Mouse (Mus musculus): ENCODE results near the gene Olfr1443. TPM values are rescaled to one million over a fixed set of nuclear protein-coding genes. Genes with fewer than 3 reads are reported as not detected.
"Not testable (repeated sequence)": the region's sequence is repeated elsewhere in the genome, so short reads cannot be mapped to it uniquely, and the experiment has no call there.

Gene Olfr1443
- polyA plus RNA-seq (2014; fragmentation: Nextera tagmentation; extraction: Ambion mirVana), result not detected in 2 replicates

DNA sequence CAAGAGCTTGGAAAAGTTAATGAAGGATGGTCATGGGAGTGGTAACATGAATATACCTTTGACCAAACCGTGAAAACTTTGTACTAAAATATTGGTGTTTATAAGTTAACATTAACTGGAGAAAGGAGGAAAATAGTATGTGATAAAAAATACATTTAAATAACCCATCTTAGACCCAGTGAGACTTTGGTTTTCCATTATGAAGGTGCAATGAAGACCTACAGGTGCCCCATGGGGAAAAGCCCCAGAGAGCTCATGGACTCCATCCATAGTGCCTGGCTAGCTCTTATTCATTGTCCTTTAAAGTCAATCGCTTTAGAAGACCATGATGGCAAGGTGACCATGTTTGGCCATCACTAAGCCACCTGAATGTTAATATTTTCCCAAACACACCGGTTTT, at the start of gene Olfr1443:
Gene Olfr1443, plus strand, starts transcription at position 301 of the 400 bp plus-strand sequence.
- H3K4me3 ChIP-seq (ENCODE audit: low read depth, low read length), result no peak within 1 kb of the TSS
- H3K27ac ChIP-seq (ENCODE audit: low read length), result no peak within 1 kb of the TSS
- no peaks in the 10 kb centered on the region for H3K9me3 ChIP-seq (ENCODE audit: control insufficient read depth, low read depth, low read length)
- no peak within 1 kb of the TSS for H3K4me2 ChIP-seq (replicated peaks; ENCODE audit: low read depth, low read length)
- no peak for ATAC-seq (ENCODE audit: insufficient number of reproducible peaks, insufficient read depth, low FRiP score, low read depth)
- H3K4me1 ChIP-seq (ENCODE audit: control insufficient read depth, insufficient read depth, low read length), result no peaks in the 10 kb centered on the region
- no peaks in the 10 kb centered on the region for H3K27me3 ChIP-seq (ENCODE audit: control insufficient read depth, insufficient read depth, low read length)
- 65% methylated on average over 3 of the region's 3 CpGs for WGBS
- H3K9ac ChIP-seq (replicated peaks; ENCODE audit: low read depth, low read length), result no peak within 1 kb of the TSS
- H3K36me3 ChIP-seq (ENCODE audit: control insufficient read depth, insufficient read depth, low read length), result no peaks in the 10 kb centered on the region

DNA sequence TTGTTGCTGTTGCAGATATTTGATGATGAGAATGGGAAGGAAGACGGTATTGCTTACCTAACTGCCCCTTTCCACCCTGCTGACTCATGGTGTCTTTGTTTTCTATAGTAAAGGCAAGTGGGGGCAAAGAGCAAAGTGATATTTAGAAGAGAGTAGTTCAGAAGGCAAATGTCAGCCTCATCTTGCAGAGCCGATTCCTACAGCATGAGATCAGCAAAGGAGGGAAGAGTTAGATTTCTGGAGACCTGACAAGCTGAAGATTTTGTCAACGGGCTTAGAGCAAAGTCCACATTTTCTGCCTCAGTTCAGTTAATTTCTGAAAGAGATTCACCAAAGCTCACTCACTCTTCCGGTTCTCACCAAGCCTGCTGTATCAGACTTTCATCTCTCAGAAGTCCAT, 44.7 kb upstream of the Olfr1443 start, which contains the start of gene Glyat:
Gene Glyat, plus strand, starts transcription at position 133 of the 400 bp plus-strand sequence.
- H3K4me1 ChIP-seq (ENCODE audit: control insufficient read depth, insufficient read depth, low read length), result no peaks in the 10 kb centered on the region
- H3K9ac ChIP-seq (replicated peaks; ENCODE audit: low read depth, low read length), result no peak within 1 kb of the TSS
- no peak within 1 kb of the TSS for H3K4me3 ChIP-seq (ENCODE audit: low read depth, low read length)
- no peaks in the 10 kb centered on the region for H3K36me3 ChIP-seq (ENCODE audit: control insufficient read depth, insufficient read depth, low read length)
- no peak within 1 kb of the TSS for H3K27ac ChIP-seq (ENCODE audit: low read length)
- H3K27me3 ChIP-seq (ENCODE audit: control insufficient read depth, insufficient read depth, low read length), result no peaks in the 10 kb centered on the region
- no peak for ATAC-seq (ENCODE audit: insufficient number of reproducible peaks, insufficient read depth, low FRiP score, low read depth)
- no peak within 1 kb of the TSS for H3K4me2 ChIP-seq (replicated peaks; ENCODE audit: low read depth, low read length)
- 69% methylated on average over 4 of the region's 4 CpGs for WGBS
- no peaks in the 10 kb centered on the region for H3K9me3 ChIP-seq (ENCODE audit: control insufficient read depth, low read depth, low read length)

DNA sequence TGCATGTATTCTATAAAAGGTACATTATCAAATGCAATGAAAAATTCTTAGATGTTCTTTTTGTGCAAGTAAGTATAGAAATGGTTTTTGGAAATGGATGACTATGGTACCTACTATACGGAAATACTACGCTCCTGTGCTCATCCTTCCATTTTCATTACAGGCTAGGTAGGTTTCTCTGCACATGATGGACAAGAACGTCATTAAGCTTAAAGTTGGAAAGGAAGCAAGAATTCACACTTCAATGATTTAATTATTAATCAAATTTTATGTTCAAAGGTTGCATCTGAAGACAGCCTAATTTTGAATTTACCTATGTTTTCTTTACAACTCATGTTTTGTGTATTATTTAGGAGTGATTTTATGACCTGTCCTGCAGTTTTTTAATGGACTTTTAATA, 43.7 kb upstream of the Olfr1443 start:
- no peaks in the 10 kb centered on the region for H3K27me3 ChIP-seq (ENCODE audit: control insufficient read depth, insufficient read depth, low read length)
- 89% methylated on average over 3 of the region's 3 CpGs for whole genome bisulfite sequencing
- H3K4me2 ChIP-seq (replicated peaks; ENCODE audit: low read depth, low read length), result no peak overlapping the region
- no peaks in the 10 kb centered on the region for H3K9me3 ChIP-seq (ENCODE audit: control insufficient read depth, low read depth, low read length)
- no peaks in the 10 kb centered on the region for H3K4me1 ChIP-seq (ENCODE audit: control insufficient read depth, insufficient read depth, low read length)
- no peak overlapping the region for H3K9ac ChIP-seq (replicated peaks; ENCODE audit: low read depth, low read length)
- no peak overlapping the region for H3K4me3 ChIP-seq (ENCODE audit: low read depth, low read length)
- ATAC-seq (ENCODE audit: insufficient number of reproducible peaks, insufficient read depth, low FRiP score, low read depth), result no peak
- H3K36me3 ChIP-seq (ENCODE audit: control insufficient read depth, insufficient read depth, low read length), result no peaks in the 10 kb centered on the region
- no peak overlapping the region for H3K27ac ChIP-seq (ENCODE audit: low read length)

DNA sequence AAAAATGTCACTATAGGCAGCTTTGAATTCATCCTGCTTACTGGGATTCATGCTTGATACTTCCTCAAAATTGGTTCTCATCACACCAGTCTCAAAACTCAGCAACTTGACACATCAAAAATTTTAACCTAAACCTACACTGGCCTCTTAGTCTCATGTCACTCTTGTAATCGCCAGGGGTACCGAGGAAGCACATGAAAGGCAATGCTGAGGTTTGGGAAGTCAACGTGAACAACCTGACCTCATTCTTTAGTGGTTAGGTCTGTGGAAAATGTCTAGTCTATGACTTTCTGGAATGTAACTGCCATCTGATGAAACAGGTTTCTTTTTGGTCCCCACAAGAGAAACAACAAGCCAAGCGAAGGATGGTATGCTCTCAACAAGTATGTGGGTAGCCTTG, 42.9 kb upstream of the Olfr1443 start:
- no peak for ATAC-seq (ENCODE audit: insufficient number of reproducible peaks, insufficient read depth, low FRiP score, low read depth)
- H3K9ac ChIP-seq (replicated peaks; ENCODE audit: low read depth, low read length), result no peak overlapping the region
- no peak overlapping the region for H3K4me2 ChIP-seq (replicated peaks; ENCODE audit: low read depth, low read length)
- no peaks in the 10 kb centered on the region for H3K36me3 ChIP-seq (ENCODE audit: control insufficient read depth, insufficient read depth, low read length)
- H3K27me3 ChIP-seq (ENCODE audit: control insufficient read depth, insufficient read depth, low read length), result no peaks in the 10 kb centered on the region
- 78% methylated on average over 4 of the region's 4 CpGs for WGBS
- H3K4me3 ChIP-seq (ENCODE audit: low read depth, low read length), result no peak overlapping the region
- no peaks in the 10 kb centered on the region for H3K4me1 ChIP-seq (ENCODE audit: control insufficient read depth, insufficient read depth, low read length)
- H3K9me3 ChIP-seq (ENCODE audit: control insufficient read depth, low read depth, low read length), result no peaks in the 10 kb centered on the region
- no peak overlapping the region for H3K27ac ChIP-seq (ENCODE audit: low read length)

DNA sequence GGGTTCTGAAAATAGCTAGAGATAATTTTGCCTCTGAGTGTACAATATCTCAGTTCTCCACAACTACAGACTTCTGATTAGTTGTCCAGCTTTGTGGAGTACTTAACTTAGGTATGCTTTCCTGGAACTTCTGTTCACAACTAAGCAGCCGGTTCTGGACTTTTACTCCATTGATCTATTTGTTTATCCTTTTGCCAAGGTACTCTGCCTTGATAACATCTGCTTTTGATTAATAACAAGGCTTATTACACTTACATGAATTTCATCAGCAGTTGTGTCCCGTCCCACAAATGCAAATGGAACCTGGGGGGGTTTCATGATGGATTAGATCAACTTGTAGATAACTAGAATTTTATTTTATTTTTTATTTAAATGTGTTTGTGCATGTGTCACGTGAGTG, 41.0 kb upstream of the Olfr1443 start:
- Histone ChIP-seq H3K36me3 (ENCODE audit: control insufficient read depth, insufficient read depth, low read length) (no peaks in the 10 kb centered on the region), H3K9ac (replicated peaks; ENCODE audit: low read depth, low read length) (no peak overlapping the region), H3K4me3 (ENCODE audit: low read depth, low read length) (no peak overlapping the region), H3K4me2 (replicated peaks; ENCODE audit: low read depth, low read length) (no peak overlapping the region), H3K9me3 (ENCODE audit: control insufficient read depth, low read depth, low read length) (no peaks in the 10 kb centered on the region), H3K4me1 (ENCODE audit: control insufficient read depth, insufficient read depth, low read length) (no peaks in the 10 kb centered on the region), H3K27ac (ENCODE audit: low read length) (no peak overlapping the region), H3K27me3 (ENCODE audit: control insufficient read depth, insufficient read depth, low read length) (no peaks in the 10 kb centered on the region)
- no peak for ATAC-seq (ENCODE audit: insufficient number of reproducible peaks, insufficient read depth, low FRiP score, low read depth)
- WGBS, result 59% methylated on average over 3 of the region's 3 CpGs

GRCm38 (mm10) chr19:12638049-12638448, 39.9 kb upstream of the Olfr1443 start:
- Histone ChIP-seq H3K9ac (replicated peaks; ENCODE audit: low read depth, low read length) (no peak overlapping the region), H3K4me3 (ENCODE audit: low read depth, low read length) (no peak overlapping the region), H3K27ac (ENCODE audit: low read length) (no peak overlapping the region), H3K27me3 (ENCODE audit: control insufficient read depth, insufficient read depth, low read length) (no peaks in the 10 kb centered on the region), H3K4me2 (replicated peaks; ENCODE audit: low read depth, low read length) (no peak overlapping the region), H3K9me3 (ENCODE audit: control insufficient read depth, low read depth, low read length) (no peaks in the 10 kb centered on the region), H3K36me3 (ENCODE audit: control insufficient read depth, insufficient read depth, low read length) (no peaks in the 10 kb centered on the region), H3K4me1 (ENCODE audit: control insufficient read depth, insufficient read depth, low read length) (no peaks in the 10 kb centered on the region)
- no peak for ATAC-seq (ENCODE audit: insufficient number of reproducible peaks, insufficient read depth, low FRiP score, low read depth)
- WGBS, result 78% methylated on average over 1 of the region's 1 CpGs

DNA sequence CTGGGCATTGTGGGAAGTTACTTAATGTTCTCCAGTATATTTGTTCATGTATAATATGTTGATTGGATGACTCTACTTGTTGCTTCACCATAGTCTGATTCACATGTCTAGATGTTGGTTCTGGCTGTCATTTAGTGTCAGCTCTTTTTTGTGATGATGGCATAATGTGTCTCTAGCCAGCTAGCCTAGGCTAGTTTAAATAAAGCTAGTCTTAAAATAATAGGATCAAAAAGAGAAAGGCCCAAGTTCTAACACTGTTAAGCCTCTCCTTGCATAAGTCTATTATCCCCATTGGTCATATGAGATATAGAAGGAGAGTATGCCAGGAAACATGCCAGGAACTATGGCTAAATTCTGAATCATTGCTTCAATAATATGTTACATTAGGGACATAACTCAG, 28.4 kb upstream of the Olfr1443 start:
- Histone ChIP-seq H3K9ac (replicated peaks; ENCODE audit: low read depth, low read length) (no peak overlapping the region), H3K36me3 (ENCODE audit: control insufficient read depth, insufficient read depth, low read length) (no peaks in the 10 kb centered on the region), H3K27me3 (ENCODE audit: control insufficient read depth, insufficient read depth, low read length) (no peaks in the 10 kb centered on the region), H3K27ac (ENCODE audit: low read length) (no peak overlapping the region), H3K9me3 (ENCODE audit: control insufficient read depth, low read depth, low read length) (no peaks in the 10 kb centered on the region), H3K4me2 (replicated peaks; ENCODE audit: low read depth, low read length) (no peak overlapping the region), H3K4me3 (ENCODE audit: low read depth, low read length) (no peak overlapping the region), H3K4me1 (ENCODE audit: control insufficient read depth, insufficient read depth, low read length) (no peaks in the 10 kb centered on the region)
- no peak for ATAC-seq (ENCODE audit: insufficient number of reproducible peaks, insufficient read depth, low FRiP score, low read depth)

DNA sequence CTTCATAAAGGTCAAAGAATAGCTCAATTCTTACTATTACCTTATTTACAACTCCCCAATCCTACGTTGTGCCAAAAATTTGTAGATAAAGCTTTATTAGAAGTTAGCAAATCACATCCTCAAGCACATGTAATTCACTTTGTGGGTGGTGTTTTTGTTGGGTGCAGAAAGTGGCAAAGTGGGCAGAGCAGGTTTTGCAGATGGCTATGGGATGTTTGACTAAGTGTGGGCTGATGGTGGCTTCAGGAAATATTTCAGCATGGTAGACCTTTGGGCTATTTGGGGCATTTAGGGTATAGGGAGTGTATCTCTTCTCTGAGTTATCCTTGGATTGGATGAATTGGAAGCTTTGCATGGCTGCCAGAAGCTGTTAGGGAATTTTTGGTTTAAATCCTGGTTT, 11.8 kb upstream of the Olfr1443 start:
- Histone ChIP-seq H3K9ac (replicated peaks; ENCODE audit: low read depth, low read length) (no peak overlapping the region), H3K27me3 (ENCODE audit: control insufficient read depth, insufficient read depth, low read length) (no peaks in the 10 kb centered on the region), H3K4me2 (replicated peaks; ENCODE audit: low read depth, low read length) (no peak overlapping the region), H3K4me1 (ENCODE audit: control insufficient read depth, insufficient read depth, low read length) (no peaks in the 10 kb centered on the region), H3K27ac (ENCODE audit: low read length) (no peak overlapping the region), H3K36me3 (ENCODE audit: control insufficient read depth, insufficient read depth, low read length) (no peaks in the 10 kb centered on the region), H3K9me3 (ENCODE audit: control insufficient read depth, low read depth, low read length) (no peaks in the 10 kb centered on the region), H3K4me3 (ENCODE audit: low read depth, low read length) (no peak overlapping the region)
- WGBS, result 77% methylated on average over 1 of the region's 1 CpGs
- ATAC-seq (ENCODE audit: insufficient number of reproducible peaks, insufficient read depth, low FRiP score, low read depth), result no peak

DNA sequence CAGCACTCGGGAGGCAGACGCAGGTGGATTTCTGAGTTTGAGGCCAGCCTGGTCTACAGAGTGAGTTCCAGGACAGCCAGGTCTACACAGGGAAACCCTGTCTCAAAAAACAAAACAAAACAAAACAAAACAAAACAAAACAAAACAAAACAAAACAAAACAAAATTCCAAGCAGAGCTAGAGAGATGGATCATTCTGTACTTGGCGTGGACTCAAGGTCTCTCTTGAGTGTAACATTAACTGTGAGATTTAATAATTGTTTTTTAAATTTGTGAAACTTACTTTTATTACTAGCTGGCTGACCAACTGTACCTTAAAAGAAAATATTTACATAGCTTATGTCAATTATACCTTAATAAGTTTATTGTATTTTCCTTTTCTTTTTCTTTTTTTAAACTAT, 9.3 kb upstream of the Olfr1443 start:
- H3K9me3 ChIP-seq (ENCODE audit: control insufficient read depth, low read depth, low read length); H3K27me3 ChIP-seq (ENCODE audit: control insufficient read depth, insufficient read depth, low read length); H3K27ac ChIP-seq (ENCODE audit: low read length); H3K4me1 ChIP-seq (ENCODE audit: control insufficient read depth, insufficient read depth, low read length); H3K9ac ChIP-seq (replicated peaks; ENCODE audit: low read depth, low read length); H3K4me2 ChIP-seq (replicated peaks; ENCODE audit: low read depth, low read length); H3K36me3 ChIP-seq (ENCODE audit: control insufficient read depth, insufficient read depth, low read length); ATAC-seq (ENCODE audit: insufficient number of reproducible peaks, insufficient read depth, low FRiP score, low read depth); H3K4me3 ChIP-seq (ENCODE audit: low read depth, low read length): not testable (repeated sequence)
- WGBS, result 92% methylated on average over 3 of the region's 3 CpGs

Measured in stomach, embryonic 14.5 days (tissue).